In genomic region chrX:136740087-136740790, GRCm38 (mm10) we compare ENCODE assay signal across 8 mouse cellular contexts. TPM values are rescaled to one million over a fixed set of nuclear protein-coding genes. Genes with fewer than 3 reads are reported as not detected.
A peak's percentile ranks its signal among the peaks of the same experiment; 100 is the strongest.
DNase-seq lines count a peak whose midpoint lies in the region; ATAC-seq and TF ChIP-seq lines count a peak whose summit lies in the region.

No protein-coding gene starts in this region.

- H3K4me3 ChIP-seq in heart, embryonic 12.5 days = peak overlapping the region; percentile 64
- peak overlapping the region; percentile 84 for H3K4me3 ChIP-seq in E14TG2a.4 (replicated peaks; ENCODE audit: low read length)
- H3K4me3 ChIP-seq in forebrain, embryonic 12.5 days (replicated peaks) = peak overlapping the region; percentile 50
- peak overlapping the region; percentile 65 for H3K4me3 ChIP-seq in liver, embryonic 15.5 days (replicated peaks)

- peak overlapping the region; percentile 78 for H3K9ac ChIP-seq in heart, embryonic 12.5 days
- H3K9ac ChIP-seq in forebrain, embryonic 12.5 days = peak overlapping the region; percentile 67
- peak overlapping the region; percentile 59 for H3K9ac ChIP-seq in liver, embryonic 15.5 days

- peak overlapping the region; percentile 83; the same call in 1 of the 2 replicates for H3K27ac ChIP-seq in heart, embryonic 12.5 days (ENCODE audit: poor library complexity, severe bottlenecking)
- no peak overlapping the region for H3K27ac ChIP-seq in forebrain, embryonic 12.5 days
- H3K27ac ChIP-seq in liver, embryonic 15.5 days (replicated peaks) = peak overlapping the region; percentile 75; the same call in 1 of the 2 replicates

- no peak for ATAC-seq in heart, embryonic 12.5 days (ENCODE audit: insufficient number of reproducible peaks, low FRiP score)
- ATAC-seq in forebrain, embryonic 12.5 days (ENCODE audit: low FRiP score) = no peak
- ATAC-seq in liver, embryonic 15.5 days (ENCODE audit: insufficient read depth) = no peak
- no peak for ATAC-seq in inflammation-experienced regulatory T-cells, adult 6 months

- H3K36me3 ChIP-seq in heart, embryonic 12.5 days = peaks cover 11% of the 10 kb centered on the region
- peaks cover 40% of the 10 kb centered on the region for H3K36me3 ChIP-seq in E14TG2a.4 (ENCODE audit: insufficient read depth, low read length)
- no peaks in the 10 kb centered on the region for H3K36me3 ChIP-seq in forebrain, embryonic 12.5 days (replicated peaks)
- peaks cover 13% of the 10 kb centered on the region for H3K36me3 ChIP-seq in liver, embryonic 15.5 days (replicated peaks)

- DNase-seq in heart, adult 8-10 months (ENCODE audit: low spot score) = no peak
- no peak for DNase-seq in frontal cortex, postnatal 36 days (ENCODE audit: low spot score in 2 of 2)
- DNase-seq in layer of hippocampus, postnatal 36 days = no peak

- H3K9me3 ChIP-seq in heart, embryonic 12.5 days (replicated peaks) = no peaks in the 10 kb centered on the region
- no peaks in the 10 kb centered on the region for H3K9me3 ChIP-seq in E14TG2a.4 (ENCODE audit: low read length)
- H3K9me3 ChIP-seq in forebrain, embryonic 12.5 days = no peaks in the 10 kb centered on the region
- H3K9me3 ChIP-seq in liver, embryonic 15.5 days (replicated peaks) = no peaks in the 10 kb centered on the region

- H3K4me1 ChIP-seq in heart, embryonic 12.5 days (replicated peaks) = no peaks in the 10 kb centered on the region
- peaks cover 21% of the 10 kb centered on the region; the same call in 1 of the 2 replicates for H3K4me1 ChIP-seq in E14TG2a.4 (replicated peaks; ENCODE audit: low read depth, low read length)
- 0 out of 2 replicates have a peak, but pooled peaks cover 4% of the 10 kb centered on the region for H3K4me1 ChIP-seq in forebrain, embryonic 12.5 days
- peaks cover 14% of the 10 kb centered on the region for H3K4me1 ChIP-seq in liver, embryonic 15.5 days (replicated peaks)

- no peaks in the 10 kb centered on the region for H3K27me3 ChIP-seq in heart, embryonic 12.5 days (replicated peaks)
- no peaks in the 10 kb centered on the region for H3K27me3 ChIP-seq in E14TG2a.4 (ENCODE audit: insufficient read depth, low read length)
- no peaks in the 10 kb centered on the region for H3K27me3 ChIP-seq in forebrain, embryonic 12.5 days
- H3K27me3 ChIP-seq in liver, embryonic 15.5 days = no peaks in the 10 kb centered on the region

- TF ChIP-seq CTCF in E14TG2a.4 (conservative IDR thresholded peaks at IDR 0.05; ENCODE audit: low read length) = no peak

- 17% methylated on average over 15 of the region's 15 CpGs for WGBS in heart, embryonic 12.5 days
- WGBS in forebrain, embryonic 12.5 days = 21% methylated on average over 15 of the region's 15 CpGs
- WGBS in liver, embryonic 15.5 days (ENCODE audit: insufficient replicate concordance) = 20% methylated on average over 15 of the region's 15 CpGs

- H3K4me2 ChIP-seq in heart, embryonic 12.5 days = peak overlapping the region; percentile 41
- H3K4me2 ChIP-seq in forebrain, embryonic 12.5 days = peak overlapping the region; percentile 53
- peak overlapping the region; percentile 57 for H3K4me2 ChIP-seq in liver, embryonic 15.5 days

RNA-seq across cellular contexts. Expression of gene Morf4l2, which starts 3.3 kb away (rescaled TPM):
- 403 and 424 TPM in 2 replicates for polyA plus RNA-seq in heart, embryonic 12.5 days (2016; fragmentation: Nextera tagmentation; extraction: Ambion mirVana)
- total RNA-seq in heart, adult 8-10 months (2022) = 10 to 100 TPM; 71.4 to 91.7 (median 83.0) TPM
- 561 and 566 TPM in 2 replicates for polyA plus RNA-seq in forebrain, embryonic 12.5 days (2016; fragmentation: Nextera tagmentation; extraction: Ambion mirVana)
- polyA plus RNA-seq in liver, embryonic 15.5 days (2015; fragmentation: Nextera tagmentation; extraction: Ambion mirVana) = 174 and 179 TPM in 2 replicates
- total RNA-seq in layer of hippocampus, postnatal 36 days (2021) = 100 to 1,000 TPM; 404 to 419 TPM
- 10 to 100 TPM; 77.6 to 81.5 (median 78.3) TPM for polyA plus RNA-seq in inflammation-experienced regulatory T-cells, adult 6 months (2017; shearing (Covaris generic))

RNA-seq across cellular contexts. Expression of gene Tceal1, which starts 32.5 kb away (rescaled TPM):
- 8.7 and 9.3 TPM in 2 replicates for polyA plus RNA-seq in heart, embryonic 12.5 days (2016; fragmentation: Nextera tagmentation; extraction: Ambion mirVana)
- 1 to 10 TPM; 4.5 to 4.7 (median 4.6) TPM for total RNA-seq in heart, adult 8-10 months (2022)
- 11.3 and 11.9 TPM in 2 replicates for polyA plus RNA-seq in forebrain, embryonic 12.5 days (2016; fragmentation: Nextera tagmentation; extraction: Ambion mirVana)
- 0.78 and 0.97 TPM in 2 replicates for polyA plus RNA-seq in liver, embryonic 15.5 days (2015; fragmentation: Nextera tagmentation; extraction: Ambion mirVana)
- total RNA-seq in layer of hippocampus, postnatal 36 days (2021) = 10 to 100 TPM; 14.4 to 15.5 TPM
- polyA plus RNA-seq in inflammation-experienced regulatory T-cells, adult 6 months (2017; shearing (Covaris generic)) = under 1 TPM in 1 of 3 experiments, not detected in 2; 0.20 TPM

RNA-seq across cellular contexts. Expression of gene Glra4, which starts 39.7 kb away (rescaled TPM):
- not detected in 2 replicates for polyA plus RNA-seq in heart, embryonic 12.5 days (2016; fragmentation: Nextera tagmentation; extraction: Ambion mirVana)
- not detected for total RNA-seq in heart, adult 8-10 months (2022)
- not detected in 2 replicates for polyA plus RNA-seq in forebrain, embryonic 12.5 days (2016; fragmentation: Nextera tagmentation; extraction: Ambion mirVana)
- not detected in 2 replicates for polyA plus RNA-seq in liver, embryonic 15.5 days (2015; fragmentation: Nextera tagmentation; extraction: Ambion mirVana)
- total RNA-seq in layer of hippocampus, postnatal 36 days (2021) = under 1 TPM in 1 of 2 experiments, not detected in 1; 0.25 TPM
- polyA plus RNA-seq in inflammation-experienced regulatory T-cells, adult 6 months (2017; shearing (Covaris generic)) = not detected
